Mouse (Mus musculus) embryonic facial prominence, embryonic 12.5 days (tissue): ENCODE measurements at regions not wholly inside any gene's neighbourhood (a gene's known extent, or its start where the extent isn't known, plus 50 kb on each side); places are given as distances from the start of the nearest gene placed in this dataset.
A peak's percentile ranks its signal among the peaks of the same experiment; 100 is the strongest.

Source experiments
- ATAC-seq: fragments of 200-750 bp; cut with Nextera tagmentation; 2 replicates; pipeline ENCODE4 v1.8.0; 2017; ENCODE audit not compliant: insufficient number of reproducible peaks, insufficient read depth, low FRiP score, low TSS enrichment
- H3K27ac ChIP-seq: fragments of 300-500 bp; sonication (generic); 2 replicates; pipeline ENCODE4 v1.5.1; 2016; ENCODE audit warnings: mild to moderate bottlenecking
- H3K27me3 ChIP-seq: fragments of 300-500 bp; sonication (generic); 2 replicates; pipeline ENCODE4 v1.6.1; 2016; ENCODE audit warnings: mild to moderate bottlenecking, moderate library complexity
- H3K36me3 ChIP-seq: fragments of 300-500 bp; sonication (generic); 2 replicates; pipeline ENCODE4 v1.6.1; 2016; ENCODE audit warnings: mild to moderate bottlenecking
- H3K4me1 ChIP-seq: fragments of 300-500 bp; sonication (generic); 2 replicates; pipeline ENCODE4 v1.6.1; 2016
- H3K4me2 ChIP-seq: fragments of 300-500 bp; sonication (generic); replicated peaks from 2 replicates; pipeline ENCODE4 v1.6.1; 2016; ENCODE audit warnings: mild to moderate bottlenecking, moderate library complexity
- H3K4me3 ChIP-seq: fragments of 300-500 bp; sonication (generic); 2 replicates; pipeline ENCODE4 v1.5.1; 2016; ENCODE audit warnings: mild to moderate bottlenecking
- H3K9ac ChIP-seq: fragments of 300-500 bp; sonication (generic); 2 replicates; pipeline ENCODE4 v1.6.1; 2016; ENCODE audit warnings: mild to moderate bottlenecking, moderate library complexity
- H3K9me3 ChIP-seq: fragments of 300-500 bp; sonication (generic); 2 replicates; pipeline ENCODE4 v1.6.1; 2016; ENCODE audit warnings: mild to moderate bottlenecking, moderate library complexity
- WGBS: fragments of 180-500 bp; shearing (Covaris S2); methylation state at CpG from one replicate; pipeline ENCODE4 v1.1.7; 2016; 5-methylcytosine and 5-hydroxymethylcytosine counted together

DNA sequence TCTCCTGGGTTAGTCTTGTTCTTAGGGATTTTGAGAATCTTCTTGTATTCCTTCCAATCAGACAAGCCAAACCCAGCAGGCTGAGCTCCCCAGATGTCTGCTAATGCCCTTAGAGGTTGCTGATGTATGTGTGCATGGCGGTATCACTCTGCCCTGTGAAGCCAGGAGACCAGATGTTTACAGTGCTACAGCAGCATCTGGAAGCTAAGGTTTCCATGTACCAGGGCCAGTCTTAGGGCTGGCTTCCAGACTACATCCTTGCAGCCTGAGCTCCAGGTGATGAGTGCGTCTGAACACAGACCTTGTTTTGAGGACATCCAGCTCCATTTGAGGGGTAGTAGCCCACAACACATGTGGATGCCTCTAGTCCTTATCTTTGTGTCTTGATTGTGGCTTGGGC is 241.7 kb downstream of the Ttc32 start:
- no peaks in the 10 kb centered on the region; the same call in 1 of the 2 replicates for H3K27me3 ChIP-seq
- no peaks in the 10 kb centered on the region for H3K4me1 ChIP-seq
- no peak overlapping the region for H3K4me2 ChIP-seq
- H3K36me3 ChIP-seq = no peaks in the 10 kb centered on the region
- ATAC-seq = no peak
- no peak overlapping the region for H3K9ac ChIP-seq
- H3K4me3 ChIP-seq = no peak overlapping the region
- no peak overlapping the region for H3K27ac ChIP-seq
- H3K9me3 ChIP-seq = no peaks in the 10 kb centered on the region
- 73% methylated on average over 2 of the region's 2 CpGs for WGBS

- H3K9ac ChIP-seq = no peak overlapping the region
- ATAC-seq = no peak
- 47% methylated on average over 1 of the region's 1 CpGs for WGBS
- H3K36me3 ChIP-seq = no peaks in the 10 kb centered on the region
- H3K27ac ChIP-seq = no peak overlapping the region
- no peak overlapping the region for H3K4me2 ChIP-seq
- H3K27me3 ChIP-seq = no peaks in the 10 kb centered on the region
- H3K4me3 ChIP-seq = no peak overlapping the region
- no peaks in the 10 kb centered on the region for H3K9me3 ChIP-seq
- H3K4me1 ChIP-seq = no peaks in the 10 kb centered on the region
Observed at GRCm38 (mm10) chr12:9274181-9274580, 244.4 kb downstream of the Ttc32 start.

DNA sequence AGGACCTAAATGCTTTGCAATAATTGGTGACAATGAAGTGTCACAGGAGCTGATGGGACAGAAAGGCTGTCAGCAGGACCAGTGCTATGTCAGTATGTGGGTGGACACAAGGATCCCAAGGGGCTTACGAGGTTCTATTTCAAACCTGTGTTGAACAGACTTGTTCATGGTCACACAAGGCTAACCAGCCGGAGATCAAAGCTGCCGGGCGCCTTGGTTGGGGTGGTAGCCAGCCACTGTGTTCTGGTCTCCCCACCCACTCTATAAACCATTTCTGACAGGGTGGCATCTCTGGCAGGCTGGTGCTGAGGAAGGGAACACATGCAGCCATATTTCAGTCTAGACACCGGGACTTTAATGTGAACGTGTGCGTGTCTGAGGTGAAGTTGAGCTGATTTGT is 245.9 kb downstream of the Ttc32 start:
- Histone ChIP-seq H3K27ac (no peak overlapping the region), H3K9me3 (no peaks in the 10 kb centered on the region), H3K27me3 (no peaks in the 10 kb centered on the region), H3K4me1 (peaks cover 5% of the 10 kb centered on the region; the same call in 1 of the 2 replicates), H3K4me3 (no peak overlapping the region), H3K36me3 (no peaks in the 10 kb centered on the region), H3K9ac (no peak overlapping the region), H3K4me2 (no peak overlapping the region)
- 90% methylated on average over 7 of the region's 7 CpGs for WGBS
- ATAC-seq = no peak

DNA sequence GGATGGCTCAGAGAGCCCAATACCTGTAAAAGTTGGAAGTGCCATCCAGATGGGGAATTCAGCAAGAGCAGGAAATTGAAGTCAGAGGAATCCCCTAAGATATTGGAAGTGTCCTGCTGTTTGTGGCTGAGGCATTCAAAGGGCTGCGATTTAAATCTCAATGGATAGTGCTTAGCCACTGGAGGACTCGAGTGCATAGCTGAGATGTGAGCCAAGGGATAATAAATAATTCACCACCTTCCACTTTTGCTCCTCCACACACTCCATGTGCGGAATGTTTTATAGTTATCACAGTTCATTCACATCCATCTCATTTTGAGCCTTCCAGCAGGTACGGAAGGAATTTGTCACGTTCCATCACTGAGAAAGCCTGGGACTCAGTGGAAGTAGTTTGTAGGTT is 248.9 kb downstream of the Ttc32 start:
- Histone ChIP-seq H3K27ac (no peak overlapping the region), H3K4me2 (no peak overlapping the region), H3K36me3 (no peaks in the 10 kb centered on the region), H3K27me3 (no peaks in the 10 kb centered on the region), H3K4me3 (no peak overlapping the region), H3K9me3 (no peaks in the 10 kb centered on the region), H3K9ac (no peak overlapping the region), H3K4me1 (peaks cover 6% of the 10 kb centered on the region; the same call in 1 of the 2 replicates)
- 53% methylated on average over 5 of the region's 5 CpGs for WGBS
- ATAC-seq = no peak

GRCm38 (mm10) chr12:9279893-9280605 is 250.3 kb downstream of the Ttc32 start:
- peak overlapping the region; percentile 65 for H3K27ac ChIP-seq
- WGBS = 38% methylated on average over 5 of the region's 5 CpGs
- H3K9me3 ChIP-seq = no peaks in the 10 kb centered on the region
- H3K4me2 ChIP-seq = no peak overlapping the region
- no peaks in the 10 kb centered on the region for H3K36me3 ChIP-seq
- no peaks in the 10 kb centered on the region for H3K27me3 ChIP-seq
- no peak overlapping the region for H3K4me3 ChIP-seq
- H3K4me1 ChIP-seq = peaks cover 6% of the 10 kb centered on the region; the same call in 1 of the 2 replicates
- H3K9ac ChIP-seq = no peak overlapping the region
- no peak for ATAC-seq

GRCm38 (mm10) chr12:9287271-9287670 is 257.5 kb downstream of the Ttc32 start:
- Histone ChIP-seq H3K27ac (no peak overlapping the region), H3K4me2 (no peak overlapping the region), H3K9me3 (no peaks in the 10 kb centered on the region), H3K4me1 (no peaks in the 10 kb centered on the region), H3K36me3 (no peaks in the 10 kb centered on the region), H3K9ac (no peak overlapping the region), H3K27me3 (no peaks in the 10 kb centered on the region), H3K4me3 (no peak overlapping the region)
- WGBS = 89% methylated on average over 2 of the region's 2 CpGs
- no peak for ATAC-seq

- Histone ChIP-seq H3K4me2 (no peak overlapping the region), H3K4me3 (no peak overlapping the region), H3K9ac (no peak overlapping the region), H3K36me3 (no peaks in the 10 kb centered on the region), H3K27me3 (no peaks in the 10 kb centered on the region), H3K4me1 (no peaks in the 10 kb centered on the region), H3K27ac (no peak overlapping the region), H3K9me3 (no peaks in the 10 kb centered on the region)
- ATAC-seq = no peak
Observed at GRCm38 (mm10) chr12:9292656-9293055, 262.9 kb downstream of the Ttc32 start.

- Histone ChIP-seq H3K4me3 (no peak overlapping the region), H3K9me3 (no peaks in the 10 kb centered on the region), H3K36me3 (no peaks in the 10 kb centered on the region), H3K9ac (no peak overlapping the region), H3K27me3 (no peaks in the 10 kb centered on the region), H3K4me1 (no peaks in the 10 kb centered on the region), H3K4me2 (no peak overlapping the region), H3K27ac (no peak overlapping the region)
- 83% methylated on average over 3 of the region's 3 CpGs for WGBS
- no peak for ATAC-seq
Observed at GRCm38 (mm10) chr12:9295211-9295610, 265.4 kb downstream of the Ttc32 start.

DNA sequence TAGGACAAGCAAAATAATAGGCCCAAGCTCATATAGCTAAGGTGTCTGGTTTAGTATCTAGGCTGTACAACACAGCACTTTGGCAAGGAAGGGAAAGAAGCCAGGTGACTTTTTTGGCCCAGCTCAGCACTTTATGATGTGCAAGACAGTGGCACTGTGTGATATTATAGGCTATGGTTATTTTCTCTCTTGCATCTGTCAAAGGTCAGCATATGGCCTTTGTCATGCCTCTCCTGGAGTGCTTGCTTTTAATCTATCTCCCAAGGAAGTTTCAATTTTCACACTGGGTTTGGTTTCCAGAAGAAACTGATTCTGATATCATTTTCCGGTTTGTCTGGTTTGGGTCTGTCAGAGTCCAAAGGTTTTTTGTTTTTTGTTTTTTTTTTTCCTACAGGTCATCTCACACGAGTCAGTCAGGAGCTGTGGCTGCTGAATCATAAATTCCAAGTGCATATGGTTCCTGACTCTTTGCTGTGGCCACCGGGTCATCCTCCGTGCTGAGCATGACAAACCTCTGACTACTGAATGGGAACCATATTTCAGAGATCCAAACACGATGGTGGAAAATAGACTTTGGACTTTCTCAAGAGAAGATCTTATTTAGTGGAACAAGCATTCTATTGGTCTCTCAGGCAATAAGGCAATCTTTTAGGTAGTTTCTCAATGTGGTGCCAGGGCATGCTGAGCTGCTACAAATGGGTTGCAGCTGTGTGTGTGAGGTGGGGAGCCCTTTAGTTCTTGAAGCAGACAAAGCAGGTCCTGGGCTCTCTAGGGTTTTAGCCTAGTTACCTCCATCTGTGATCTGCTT is 269.3 kb downstream of the Ttc32 start:
- WGBS = 24% methylated on average over 5 of the region's 5 CpGs
- H3K4me1 ChIP-seq = no peaks in the 10 kb centered on the region
- no peak overlapping the region for H3K4me3 ChIP-seq
- ATAC-seq = no peak
- H3K9ac ChIP-seq = no peak overlapping the region
- no peaks in the 10 kb centered on the region for H3K9me3 ChIP-seq
- no peak overlapping the region for H3K4me2 ChIP-seq
- H3K36me3 ChIP-seq = no peaks in the 10 kb centered on the region
- H3K27me3 ChIP-seq = no peaks in the 10 kb centered on the region
- no peak overlapping the region for H3K27ac ChIP-seq

DNA sequence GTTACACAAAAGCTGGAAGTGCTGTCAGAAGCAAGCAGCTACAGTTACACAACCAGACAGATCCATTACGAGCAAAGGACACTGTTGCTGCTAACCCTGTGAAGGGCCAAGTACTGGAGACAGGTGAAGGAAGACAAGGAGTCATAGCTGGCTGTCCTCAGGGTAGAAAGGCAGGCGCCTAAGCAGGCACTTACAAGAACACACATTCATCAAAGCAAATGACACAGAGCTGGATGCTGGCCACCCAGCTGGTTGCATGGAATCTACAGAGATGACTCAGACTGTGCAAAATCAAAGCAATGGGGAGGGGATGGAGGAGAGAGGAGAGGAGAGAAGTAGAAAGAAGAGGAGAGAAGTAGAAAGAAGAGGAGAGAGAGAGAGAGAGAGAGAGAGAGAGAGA is 265.8 kb upstream of the Osr1 start:
- Histone ChIP-seq H3K9me3 (no peaks in the 10 kb centered on the region), H3K9ac (no peak overlapping the region), H3K4me1 (no peaks in the 10 kb centered on the region), H3K27ac (no peak overlapping the region), H3K4me3 (no peak overlapping the region), H3K27me3 (no peaks in the 10 kb centered on the region), H3K4me2 (no peak overlapping the region), H3K36me3 (no peaks in the 10 kb centered on the region)
- 77% methylated on average over 2 of the region's 2 CpGs for WGBS
- no peak for ATAC-seq

DNA sequence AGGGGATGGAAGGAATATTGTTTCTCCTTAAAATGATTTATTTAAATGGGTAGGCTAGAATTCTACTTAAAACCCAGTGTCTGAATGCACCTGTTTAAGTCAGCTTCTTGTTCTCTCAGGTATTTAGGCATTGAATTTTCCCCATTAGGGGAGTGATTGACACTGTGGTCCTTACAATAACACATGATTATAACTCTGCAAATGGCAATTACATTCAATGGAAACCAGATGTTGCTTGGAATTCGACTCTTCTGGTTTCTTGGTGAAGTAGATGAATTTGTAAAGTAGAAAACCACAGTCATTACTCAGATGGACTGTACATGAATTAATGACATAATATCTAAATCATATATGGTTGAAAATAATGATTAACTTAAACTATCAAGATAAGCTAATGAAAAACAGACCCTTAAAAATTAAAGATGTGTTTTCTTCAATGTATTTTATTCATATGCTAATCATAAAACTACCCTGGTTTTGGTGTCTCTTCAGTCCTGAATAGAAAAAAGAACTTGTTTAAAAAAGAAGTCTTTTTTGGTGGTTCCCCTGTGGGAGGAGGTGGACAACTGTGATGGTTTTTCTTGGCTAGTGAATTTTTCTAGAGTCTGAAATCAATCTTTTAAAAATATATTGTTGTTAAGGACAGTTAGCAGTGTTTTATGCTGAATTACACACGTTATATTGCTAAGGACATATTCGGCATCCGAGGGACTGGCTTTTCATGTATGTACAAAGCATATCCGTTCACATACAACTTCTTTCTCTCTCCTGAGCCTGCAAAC is 231.8 kb upstream of the Osr1 start:
- Histone ChIP-seq H3K27ac (peak overlapping the region; percentile 80), H3K4me3 (no peak overlapping the region), H3K27me3 (no peaks in the 10 kb centered on the region), H3K9me3 (no peaks in the 10 kb centered on the region), H3K36me3 (no peaks in the 10 kb centered on the region), H3K4me2 (no peak overlapping the region), H3K9ac (no peak overlapping the region), H3K4me1 (peaks cover 37% of the 10 kb centered on the region)
- WGBS = 36% methylated on average over 5 of the region's 5 CpGs
- 0 out of 2 replicates have a peak, but pooled peaks have one; percentile 30 for ATAC-seq
